Mouse (Mus musculus): ENCODE results near the gene Pih1d2. TPM values are rescaled to one million over a fixed set of nuclear protein-coding genes. Genes with fewer than 3 reads are reported as not detected.

Pih1d2 gene
- polyA plus RNA-seq (2015; fragmentation: Nextera tagmentation; extraction: Ambion mirVana) = 14.5 and 16.6 TPM in 2 replicates

DNA sequence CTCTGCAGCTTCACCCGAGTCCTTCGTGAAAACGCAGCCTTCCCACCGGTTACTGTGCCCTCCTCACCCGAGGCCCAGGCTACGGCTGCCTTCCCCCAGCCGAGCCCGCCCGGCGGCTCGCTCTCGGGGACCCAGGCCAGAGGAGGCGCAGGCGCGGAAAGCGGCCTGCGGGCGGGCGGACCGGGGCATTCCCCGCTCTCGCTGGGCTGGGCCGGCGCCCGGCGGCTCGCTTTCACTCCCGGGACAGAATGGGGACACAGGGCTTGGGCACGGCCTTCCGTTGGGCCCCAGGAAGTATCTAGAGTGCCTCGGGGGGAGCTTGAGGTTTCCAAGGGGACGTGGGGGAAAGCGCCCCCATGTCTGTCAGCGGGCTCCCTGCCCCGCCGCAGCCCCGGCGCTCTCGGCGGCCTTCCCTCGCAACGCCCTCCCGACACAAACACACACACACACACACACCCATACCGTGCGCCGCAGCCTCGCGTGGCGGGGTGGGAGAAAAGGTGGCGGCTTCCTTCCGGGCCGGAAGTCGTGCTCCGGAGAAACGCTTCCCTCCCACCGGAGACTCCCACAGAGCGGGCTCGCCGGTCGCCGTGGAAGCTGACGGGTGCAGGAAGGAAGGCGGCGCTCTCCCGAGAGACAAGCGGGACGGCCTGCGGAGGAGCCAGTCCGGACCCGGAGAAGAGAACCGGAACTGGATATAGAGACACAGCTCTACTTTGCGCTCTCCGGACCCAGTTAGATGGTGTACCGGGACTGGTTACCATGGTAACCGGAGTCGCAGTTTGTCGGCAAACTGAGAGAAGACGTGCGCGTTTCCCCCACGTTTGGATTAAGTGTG lies at the start of gene Pih1d2, which contains the start of gene Nkapd1:
Pih1d2 (plus strand) TSS at position 556 of the 838 bp plus-strand sequence.
Nkapd1 (minus strand) TSS at position 699 of the 838 bp plus-strand sequence.
- peak within 1 kb of the TSS; percentile 79 for H3K4me2 ChIP-seq (replicated peaks; ENCODE audit: low read depth, low read length)
- peak; percentile 95 for DNase-seq (ENCODE audit: low spot score)
- TF ChIP-seq EP300 (IDR thresholded peaks at IDR 0.05) (no peak), CTCF (IDR thresholded peaks at IDR 0.05) (peak; percentile 26)
- H3K4me1 ChIP-seq (ENCODE audit: insufficient read depth, low read depth, low read length) = no peaks in the 10 kb centered on the region
- peak within 1 kb of the TSS; percentile 90 for H3K9ac ChIP-seq (replicated peaks; ENCODE audit: low read depth)
- ATAC-seq = peak; percentile 95
- peak within 1 kb of the TSS; percentile 87 for H3K4me3 ChIP-seq (ENCODE audit: low read depth, low read length)
- H3K9me3 ChIP-seq (ENCODE audit: low read length) = no peaks in the 10 kb centered on the region
- peak within 1 kb of the TSS; percentile 97 for H3K27ac ChIP-seq (ENCODE audit: low read length)
- whole genome bisulfite sequencing = under 1% methylated on average over 80 of the region's 81 CpGs
- peaks cover 8% of the 10 kb centered on the region for H3K36me3 ChIP-seq (ENCODE audit: insufficient read depth, low read length)
- no peaks in the 10 kb centered on the region for H3K27me3 ChIP-seq (replicated peaks; ENCODE audit: insufficient read depth, low read length)

DNA sequence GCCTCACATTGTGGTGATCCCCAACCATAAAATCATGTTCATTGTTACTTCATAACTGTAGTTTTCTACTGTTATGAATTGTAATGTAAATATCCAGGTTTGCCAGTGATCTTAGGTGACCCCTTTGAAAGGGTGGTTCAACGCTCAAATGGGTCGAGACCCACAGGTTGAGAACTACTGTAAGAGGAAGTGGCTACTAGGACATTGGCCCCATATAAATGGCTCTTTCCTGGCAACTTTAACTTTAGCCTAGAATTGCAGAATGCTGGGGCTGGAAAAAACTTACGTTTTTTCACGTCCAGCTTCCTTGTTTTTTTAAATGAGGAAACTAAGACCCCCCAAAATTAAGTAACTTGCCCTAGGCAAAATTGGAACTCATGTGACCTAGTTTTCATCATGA lies 49.7 kb upstream of the Pih1d2 start:
- H3K27me3 ChIP-seq (replicated peaks; ENCODE audit: insufficient read depth, low read length) = no peaks in the 10 kb centered on the region
- no peaks in the 10 kb centered on the region for H3K4me1 ChIP-seq (ENCODE audit: insufficient read depth, low read depth, low read length)
- H3K9ac ChIP-seq (replicated peaks; ENCODE audit: low read depth) = no peak overlapping the region
- peak; percentile 18 for DNase-seq (ENCODE audit: low spot score)
- no peak overlapping the region for H3K4me3 ChIP-seq (ENCODE audit: low read depth, low read length)
- TF ChIP-seq EP300 (IDR thresholded peaks at IDR 0.05) (no peak), CTCF (IDR thresholded peaks at IDR 0.05) (no peak)
- no peaks in the 10 kb centered on the region for H3K9me3 ChIP-seq (ENCODE audit: low read length)
- no peak for ATAC-seq
- 84% methylated on average over 4 of the region's 4 CpGs for WGBS
- H3K4me2 ChIP-seq (replicated peaks; ENCODE audit: low read depth, low read length) = no peak overlapping the region
- H3K36me3 ChIP-seq (ENCODE audit: insufficient read depth, low read length) = no peaks in the 10 kb centered on the region
- H3K27ac ChIP-seq (ENCODE audit: low read length) = no peak overlapping the region

- no peaks in the 10 kb centered on the region for H3K9me3 ChIP-seq (ENCODE audit: low read length)
- H3K4me1 ChIP-seq (ENCODE audit: insufficient read depth, low read depth, low read length) = no peaks in the 10 kb centered on the region
- WGBS = 70% methylated on average over 2 of the region's 2 CpGs
- ATAC-seq (no peak), DNase-seq (ENCODE audit: low spot score) (no peak)
- no peak overlapping the region for H3K4me2 ChIP-seq (replicated peaks; ENCODE audit: low read depth, low read length)
- TF ChIP-seq CTCF (IDR thresholded peaks at IDR 0.05) (no peak), EP300 (IDR thresholded peaks at IDR 0.05) (no peak)
- no peak overlapping the region for H3K9ac ChIP-seq (replicated peaks; ENCODE audit: low read depth)
- H3K36me3 ChIP-seq (ENCODE audit: insufficient read depth, low read length) = no peaks in the 10 kb centered on the region
- no peak overlapping the region for H3K27ac ChIP-seq (ENCODE audit: low read length)
- H3K4me3 ChIP-seq (ENCODE audit: low read depth, low read length) = no peak overlapping the region
- no peaks in the 10 kb centered on the region for H3K27me3 ChIP-seq (replicated peaks; ENCODE audit: insufficient read depth, low read length)
These were observed 49.2 kb upstream of the Pih1d2 start for GRCm38 (mm10) chr9:50567881-50568280.

DNA sequence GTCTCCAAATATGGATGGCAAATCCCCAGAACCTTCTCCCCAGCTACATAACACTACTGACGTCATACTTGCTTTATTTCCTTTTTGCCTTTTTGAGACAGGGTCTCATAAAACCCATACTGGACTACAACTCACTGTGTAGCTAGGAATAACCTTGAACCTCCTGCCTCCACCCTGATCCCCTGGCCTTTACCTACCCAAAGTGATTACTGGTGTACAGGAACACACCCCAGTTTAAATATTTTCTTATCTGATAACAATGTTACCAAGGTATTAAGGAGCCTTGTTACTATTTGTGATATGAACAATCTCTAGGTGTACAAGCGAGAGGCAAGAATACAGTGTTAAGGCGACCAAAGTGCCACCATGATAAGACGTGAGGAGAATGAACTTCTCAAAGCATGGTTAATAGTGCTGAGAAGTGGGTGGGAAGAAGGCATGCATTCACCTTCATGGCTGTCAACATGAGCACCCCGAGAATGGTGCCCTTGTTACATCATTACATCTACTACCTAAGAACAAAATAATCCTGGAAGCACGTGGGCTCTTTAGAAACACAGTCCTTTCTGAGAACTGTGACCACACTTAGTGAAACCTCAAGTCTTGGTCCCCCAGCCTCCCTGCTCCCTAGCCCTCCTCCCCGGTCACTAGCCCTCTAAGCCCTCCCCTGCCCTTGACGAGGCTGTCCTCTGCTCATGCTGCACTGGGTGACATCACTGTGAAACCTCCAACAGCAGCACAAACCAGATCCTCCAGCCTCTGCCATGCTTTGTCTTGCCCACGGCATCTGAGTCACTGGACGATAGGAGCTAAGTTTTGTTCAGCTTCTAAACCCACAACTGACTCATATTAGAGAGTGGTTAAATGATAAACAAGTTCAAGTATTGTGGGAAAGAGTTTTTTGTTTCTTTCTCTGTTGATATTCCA lies 47.3 kb upstream of the Pih1d2 start:
- Histone ChIP-seq H3K27me3 (replicated peaks; ENCODE audit: insufficient read depth, low read length) (no peaks in the 10 kb centered on the region), H3K4me3 (ENCODE audit: low read depth, low read length) (no peak overlapping the region), H3K36me3 (ENCODE audit: insufficient read depth, low read length) (no peaks in the 10 kb centered on the region), H3K9ac (replicated peaks; ENCODE audit: low read depth) (no peak overlapping the region), H3K27ac (ENCODE audit: low read length) (no peak overlapping the region), H3K4me1 (ENCODE audit: insufficient read depth, low read depth, low read length) (no peaks in the 10 kb centered on the region), H3K4me2 (replicated peaks; ENCODE audit: low read depth, low read length) (no peak overlapping the region), H3K9me3 (ENCODE audit: low read length) (no peaks in the 10 kb centered on the region)
- DNase-seq (ENCODE audit: low spot score) (no peak), ATAC-seq (no peak)
- TF ChIP-seq EP300 (IDR thresholded peaks at IDR 0.05) (no peak), CTCF (IDR thresholded peaks at IDR 0.05) (no peak)
- WGBS = 58% methylated on average over 10 of the region's 10 CpGs

DNA sequence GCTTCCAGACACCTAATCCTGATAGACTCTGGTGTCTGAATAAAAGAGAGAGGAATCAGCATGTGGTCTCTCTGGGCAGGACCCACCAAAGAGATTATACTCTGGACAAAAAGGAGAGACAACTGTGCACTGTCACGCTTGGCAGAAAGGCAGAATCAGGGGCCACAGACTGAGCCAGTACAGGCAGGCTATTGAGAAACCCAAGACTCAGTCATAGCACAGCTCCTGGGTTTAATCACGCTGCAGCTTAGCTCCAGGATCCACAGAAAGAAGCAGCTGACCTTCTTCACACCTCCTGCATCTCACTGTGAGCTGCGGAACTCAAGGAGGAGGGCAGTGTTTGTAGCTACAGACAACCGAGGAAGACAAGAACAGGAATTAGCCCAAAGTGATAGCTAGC lies 36.8 kb upstream of the Pih1d2 start:
- H3K36me3 ChIP-seq (ENCODE audit: insufficient read depth, low read length) = no peaks in the 10 kb centered on the region
- TF ChIP-seq EP300 (IDR thresholded peaks at IDR 0.05) (no peak), CTCF (IDR thresholded peaks at IDR 0.05) (no peak)
- no peak overlapping the region for H3K9ac ChIP-seq (replicated peaks; ENCODE audit: low read depth)
- no peak overlapping the region for H3K4me3 ChIP-seq (ENCODE audit: low read depth, low read length)
- no peaks in the 10 kb centered on the region for H3K4me1 ChIP-seq (ENCODE audit: insufficient read depth, low read depth, low read length)
- 27% methylated on average over 4 of the region's 4 CpGs for WGBS
- ATAC-seq = no peak
- H3K27ac ChIP-seq (ENCODE audit: low read length) = no peak overlapping the region
- no peaks in the 10 kb centered on the region for H3K9me3 ChIP-seq (ENCODE audit: low read length)
- H3K4me2 ChIP-seq (replicated peaks; ENCODE audit: low read depth, low read length) = no peak overlapping the region
- no peaks in the 10 kb centered on the region for H3K27me3 ChIP-seq (replicated peaks; ENCODE audit: insufficient read depth, low read length)
- no peak for DNase-seq (ENCODE audit: low spot score)

All from lung, postnatal 0 days (tissue).